Comparison of ENCODE assay signal across 8 mouse cellular contexts in genomic region chr13:52530008-52530945, GRCm38 (mm10). TPM values are rescaled to one million over a fixed set of nuclear protein-coding genes. Genes with fewer than 3 reads are reported as not detected.
A peak's percentile ranks its signal among the peaks of the same experiment; 100 is the strongest.
DNase-seq lines count a peak whose midpoint lies in the region; ATAC-seq and TF ChIP-seq lines count a peak whose summit lies in the region.

No protein-coding gene starts in this region.

- TF ChIP-seq CTCF in CH12.LX (conservative IDR thresholded peaks at IDR 0.05 in 1 of 2, IDR thresholded peaks at IDR 0.05 in 1 of 2; ENCODE audit: low read depth in 2 of 2, low read length in 2 of 2) = no peak
- peak; percentile 86 for TF ChIP-seq CTCF in layer of hippocampus, adult 2 months (conservative IDR thresholded peaks at IDR 0.05)

- in situ Hi-C loops in CH12.LX (cut with MboI; ENCODE audit: low pct_ligation_motif_present, low pct_unique_long_range_greater_than_20kb, low sequenced_read_pairs) = loop anchor here (5.0 kb wide), 1 partner anchor 253 kb away; no protein-coding TSS in a partner anchor

- no peak overlapping the region for H3K4me3 ChIP-seq in CH12.LX (replicated peaks in 1 of 3; ENCODE audit: low read depth in 2 of 3, low read length in 2 of 3, poor library complexity in 1 of 3)
- H3K4me3 ChIP-seq in forebrain, embryonic 16.5 days (replicated peaks; ENCODE audit: low read length) = peak overlapping the region; percentile 65
- peak overlapping the region; percentile 63 for H3K4me3 ChIP-seq in layer of hippocampus, adult 2 months
- H3K4me3 ChIP-seq in neural tube, embryonic 15.5 days (replicated peaks) = peak overlapping the region; percentile 60

- intact Hi-C loops in heart, postnatal 36 days (cut with DNase I) = loop anchor here (1.0 to 5.0 kb wide), 3 partner anchors 173 to 688 kb away; no protein-coding TSS in a partner anchor

- WGBS in forebrain, embryonic 16.5 days = 2% methylated on average over 50 of the region's 50 CpGs
- 2% methylated on average over 44 of the region's 50 CpGs for WGBS in neural tube, embryonic 15.5 days

- no peak overlapping the region for H3K27ac ChIP-seq in CH12.LX (ENCODE audit: insufficient read depth, low read depth)
- H3K27ac ChIP-seq in forebrain, embryonic 16.5 days (ENCODE audit: low read length) = peak overlapping the region; percentile 65
- peak overlapping the region; percentile 98 for H3K27ac ChIP-seq in layer of hippocampus, adult 2 months
- peak overlapping the region; percentile 87 for H3K27ac ChIP-seq in neural tube, embryonic 15.5 days (replicated peaks)

- peak; percentile 97 for ATAC-seq in forebrain, embryonic 16.5 days
- peak; percentile 98 for ATAC-seq in neural tube, embryonic 15.5 days (ENCODE audit: low FRiP score)

- no peak for TF ChIP-seq POLR2A in CH12.LX (IDR thresholded peaks at IDR 0.05; ENCODE audit: low read depth, low read length)

- TF ChIP-seq EP300 in CH12.LX (IDR thresholded peaks at IDR 0.05; ENCODE audit: low read length) = no peak

- no peak overlapping the region for H3K4me2 ChIP-seq in CH12.LX (ENCODE audit: insufficient read depth, low read depth, poor library complexity, severe bottlenecking)
- peak overlapping the region; percentile 86 for H3K4me2 ChIP-seq in forebrain, embryonic 16.5 days (ENCODE audit: low read length)
- H3K4me2 ChIP-seq in neural tube, embryonic 15.5 days = peak overlapping the region; percentile 87

- dilution Hi-C loops in CH12.LX (cut with MboI; ENCODE audit: extremely low pct_ligation_motif_present, extremely low pct_unique_long_range_greater_than_20kb, low sequenced_read_pairs) = no loop called here

- H3K9me3 ChIP-seq in CH12.LX (replicated peaks; ENCODE audit: low read length) = peaks cover 11% of the 10 kb centered on the region
- no peaks in the 10 kb centered on the region for H3K9me3 ChIP-seq in forebrain, embryonic 16.5 days (ENCODE audit: control insufficient read depth, low read length)
- H3K9me3 ChIP-seq in neural tube, embryonic 15.5 days (replicated peaks) = no peaks in the 10 kb centered on the region

- H3K9ac ChIP-seq in CH12.LX (ENCODE audit: insufficient read depth, low read depth) = no peak overlapping the region
- H3K9ac ChIP-seq in forebrain, embryonic 16.5 days (replicated peaks; ENCODE audit: low read depth, low read length) = peak overlapping the region; percentile 76
- peak overlapping the region; percentile 62 for H3K9ac ChIP-seq in neural tube, embryonic 15.5 days (replicated peaks)

- peaks cover 6% of the 10 kb centered on the region; the same call in 1 of the 2 replicates for H3K79me2 ChIP-seq in CH12.LX (replicated peaks; ENCODE audit: control insufficient read depth, extremely low read depth, insufficient read depth, poor library complexity, severe bottlenecking)

- no peak for TF ChIP-seq RAD21 in CH12.LX (IDR thresholded peaks at IDR 0.05; ENCODE audit: low read depth, low read length)

- H3K36me3 ChIP-seq in CH12.LX (replicated peaks in 1 of 2; ENCODE audit: control insufficient read depth in 1 of 2, insufficient read depth in 1 of 2, low read length in 1 of 2) = peaks cover 19 to 28% of the 10 kb centered on the region in 2 experiments
- H3K36me3 ChIP-seq in forebrain, embryonic 16.5 days (ENCODE audit: control insufficient read depth, insufficient read depth) = no peaks in the 10 kb centered on the region
- no peaks in the 10 kb centered on the region for H3K36me3 ChIP-seq in neural tube, embryonic 15.5 days

- no peak for DNase-seq in CH12.LX (ENCODE audit: extremely low read depth)
- DNase-seq in cerebellum, adult 11 months = peak; percentile 92
- DNase-seq in heart, postnatal 36 days = peak; percentile 57 to 66
- DNase-seq in layer of hippocampus, adult 2 months (ENCODE audit: low spot score in 2 of 2) = peak; percentile 82 to 87
- DNase-seq in lung, adult 18-20 months = peak; percentile 66 to 72
- DNase-seq in testis, postnatal 10 days (ENCODE audit: low spot score) = peak; percentile 76

- no peaks in the 10 kb centered on the region for H3K27me3 ChIP-seq in CH12.LX (replicated peaks)
- no peaks in the 10 kb centered on the region for H3K27me3 ChIP-seq in forebrain, embryonic 16.5 days (replicated peaks; ENCODE audit: control insufficient read depth, insufficient read depth, low read length)
- 0 out of 2 replicates have a peak, but pooled peaks cover 10% of the 10 kb centered on the region for H3K27me3 ChIP-seq in neural tube, embryonic 15.5 days (replicated peaks)

- H3K4me1 ChIP-seq in CH12.LX (ENCODE audit: control insufficient read depth in 1 of 2, insufficient read depth in 2 of 2) = peaks cover 20 to 73% of the 10 kb centered on the region in 2 experiments
- H3K4me1 ChIP-seq in forebrain, embryonic 16.5 days (replicated peaks; ENCODE audit: control insufficient read depth, insufficient read depth, low read length) = 0 out of 2 replicates have a peak, but pooled peaks cover 4% of the 10 kb centered on the region
- peaks cover 14% of the 10 kb centered on the region for H3K4me1 ChIP-seq in neural tube, embryonic 15.5 days

TF ChIP-seq in CH12.LX, 34 proteins besides CTCF, POLR2A, EP300 and RAD21:
- no peak for TF ChIP-seq USF2 (conservative IDR thresholded peaks at IDR 0.05; ENCODE audit: low read depth, low read length)
- TF ChIP-seq TCF12 (IDR thresholded peaks at IDR 0.05; ENCODE audit: low read depth, low read length) = 0 out of 2 replicates have a peak, but pooled peaks have one; percentile 16

RNA-seq across cellular contexts. Expression of gene Diras2, which starts 0.8 kb away (rescaled TPM):
- total RNA-seq in CH12.LX (2012; rRNA removed) = 6.5 and 8.5 TPM in 2 replicates
- 2.8 and 3.0 TPM in 2 replicates for total RNA-seq in CH12.LX (2014; rRNA removed)
- 3.6 and 3.9 TPM in 2 replicates for polyA plus RNA-seq in CH12.LX (2012; ENCODE audit: insufficient read length, low read depth)
- 3.7 and 4.3 TPM in 2 replicates for polyA plus RNA-seq in forebrain, embryonic 16.5 days (2015; fragmentation: Nextera tagmentation; extraction: Ambion mirVana)
- total RNA-seq in heart, postnatal 36 days (2021) = under 1 TPM in 1 of 2 experiments, not detected in 1; 0.28 TPM
- total RNA-seq in layer of hippocampus, adult 2 months (2021) = 100 to 1,000 TPM; 150 to 155 TPM
- 5.4 and 6.0 TPM in 2 replicates for polyA plus RNA-seq in neural tube, embryonic 15.5 days (2015; fragmentation: Nextera tagmentation; extraction: Ambion mirVana)

RNA-seq across cellular contexts. Expression of gene Syk, which starts 52.7 kb away (rescaled TPM):
- total RNA-seq in CH12.LX (2012; rRNA removed) (151 and 163 TPM in 2 replicates), CH12.LX (2014; rRNA removed) (108 and 117 TPM in 2 replicates)
- polyA plus RNA-seq in CH12.LX (2012; ENCODE audit: insufficient read length, low read depth) = 171 and 185 TPM in 2 replicates
- polyA plus RNA-seq in forebrain, embryonic 16.5 days (2015; fragmentation: Nextera tagmentation; extraction: Ambion mirVana) = 1.3 TPM in 2 replicates
- total RNA-seq in heart, postnatal 36 days (2021) = 10 to 100 TPM; 18.9 to 19.5 TPM
- total RNA-seq in layer of hippocampus, adult 2 months (2021) = 1 to 10 TPM; 3.1 TPM
- polyA plus RNA-seq in neural tube, embryonic 15.5 days (2015; fragmentation: Nextera tagmentation; extraction: Ambion mirVana) = 0.96 and 3.2 TPM in 2 replicates

Comparison
In these comparisons a context has a peak if more than half of its experiments do, and no peak if none do; other contexts are left out.
1. H3K4me3 ChIP-seq: peak in forebrain, embryonic 16.5 days (single experiment), layer of hippocampus, adult 2 months (single experiment) and neural tube, embryonic 15.5 days (single experiment); none in CH12.LX (0 of 3).
2. RNA of gene Diras2, which starts 0.8 kb away (total RNA-seq): 150 to 155 TPM in layer of hippocampus, adult 2 months; 2.8 to 8.5 TPM in CH12.LX and 0.28 TPM in heart, postnatal 36 days; every median in the first group is over 10 times any median in the second.
3. RNA of gene Syk, which starts 52.7 kb away (total RNA-seq): 108 to 163 TPM in CH12.LX; 18.9 to 19.5 TPM in heart, postnatal 36 days and 3.1 TPM in layer of hippocampus, adult 2 months; every median in the first group is over 4 times any median in the second.